8 mouse cellular contexts compared by ENCODE assay signal in the genomic region with DNA sequence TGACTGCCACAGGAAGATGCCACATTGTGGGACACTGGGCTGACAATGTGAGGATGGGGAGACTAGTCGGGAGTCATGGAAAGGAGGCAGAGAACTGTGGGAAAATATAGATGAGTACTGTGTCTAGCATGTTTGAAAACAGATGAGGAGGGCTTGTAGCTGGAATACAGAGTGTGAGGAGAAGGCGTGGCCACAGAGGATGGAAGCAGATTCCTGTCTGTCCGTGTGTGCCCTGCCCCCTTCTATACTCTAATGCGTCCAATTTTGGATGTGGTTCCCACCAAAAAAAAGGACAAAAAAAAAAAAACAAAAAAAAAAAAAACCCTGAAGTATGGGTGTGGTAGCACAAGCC. TPM values are rescaled to one million over a fixed set of nuclear protein-coding genes. Genes with fewer than 3 reads are reported as not detected.
DNase-seq lines count a peak whose midpoint lies in the region; ATAC-seq and TF ChIP-seq lines count a peak whose summit lies in the region.

No protein-coding gene starts in this region.

- TF ChIP-seq CTCF in kidney, adult 2 months (conservative IDR thresholded peaks at IDR 0.05; ENCODE audit: insufficient read depth, insufficient read length, low read depth, low read length) = no peak

- peak overlapping the region; percentile 44 for H3K4me2 ChIP-seq in kidney, embryonic 14.5 days (replicated peaks; ENCODE audit: low read depth, low read length)
- H3K4me2 ChIP-seq in hindbrain, embryonic 16.5 days (ENCODE audit: low read length) = peak overlapping the region; percentile 69
- peak overlapping the region; percentile 75 for H3K4me2 ChIP-seq in midbrain, embryonic 16.5 days (ENCODE audit: low read length)

- no peak for DNase-seq in kidney, adult 2 months
- no peak for DNase-seq in embryonic facial prominence, embryonic 10.5 days (ENCODE audit: low spot score)
- DNase-seq in left cerebral cortex, adult 8-10 months (ENCODE audit: low spot score in 2 of 2) = no peak
- no peak for DNase-seq in gastrocnemius, postnatal 14 days
- no peak for DNase-seq in layer of hippocampus, postnatal 36 days

- no peaks in the 10 kb centered on the region for H3K27me3 ChIP-seq in kidney, embryonic 14.5 days (ENCODE audit: control insufficient read depth, insufficient read depth, low read length)
- no peaks in the 10 kb centered on the region for H3K27me3 ChIP-seq in kidney, adult 2 months (replicated peaks; ENCODE audit: control insufficient read depth, insufficient read depth, low read length)
- peaks cover 9% of the 10 kb centered on the region for H3K27me3 ChIP-seq in embryonic facial prominence, embryonic 10.5 days (replicated peaks; ENCODE audit: low read depth, poor library complexity, severe bottlenecking)
- no peaks in the 10 kb centered on the region for H3K27me3 ChIP-seq in hindbrain, embryonic 16.5 days (replicated peaks; ENCODE audit: control insufficient read depth, insufficient read depth, low read length)
- H3K27me3 ChIP-seq in midbrain, embryonic 16.5 days (ENCODE audit: control insufficient read depth, insufficient read depth, low read depth, low read length) = no peaks in the 10 kb centered on the region

- H3K27ac ChIP-seq in kidney, embryonic 14.5 days (ENCODE audit: low read depth, low read length) = no peak overlapping the region
- H3K27ac ChIP-seq in kidney, adult 2 months (ENCODE audit: insufficient read depth, low read depth, low read length) = no peak overlapping the region
- peak overlapping the region; percentile 69 for H3K27ac ChIP-seq in embryonic facial prominence, embryonic 10.5 days (replicated peaks)
- H3K27ac ChIP-seq in hindbrain, embryonic 16.5 days (ENCODE audit: low read depth, low read length) = peak overlapping the region; percentile 13
- peak overlapping the region; percentile 1; the same call in 1 of the 2 replicates for H3K27ac ChIP-seq in midbrain, embryonic 16.5 days (ENCODE audit: low read length)

- no peaks in the 10 kb centered on the region for H3K9me3 ChIP-seq in kidney, embryonic 14.5 days (ENCODE audit: control insufficient read depth, low read length)
- no peaks in the 10 kb centered on the region for H3K9me3 ChIP-seq in embryonic facial prominence, embryonic 10.5 days
- no peaks in the 10 kb centered on the region for H3K9me3 ChIP-seq in hindbrain, embryonic 16.5 days (ENCODE audit: control insufficient read depth, low read length)
- H3K9me3 ChIP-seq in midbrain, embryonic 16.5 days (replicated peaks; ENCODE audit: control insufficient read depth, low read length, poor library complexity, severe bottlenecking) = no peaks in the 10 kb centered on the region

- no peak for ATAC-seq in kidney, embryonic 14.5 days (ENCODE audit: low FRiP score, low TSS enrichment)
- ATAC-seq in hindbrain, embryonic 16.5 days = no peak
- 0 out of 2 replicates have a peak, but pooled peaks have one; percentile 25 for ATAC-seq in midbrain, embryonic 16.5 days

- H3K36me3 ChIP-seq in kidney, embryonic 14.5 days (ENCODE audit: control insufficient read depth, insufficient read depth, low read length) = no peaks in the 10 kb centered on the region; the same call in 1 of the 2 replicates
- no peaks in the 10 kb centered on the region for H3K36me3 ChIP-seq in kidney, adult 2 months (ENCODE audit: control insufficient read depth, insufficient read depth, low read length)
- no peaks in the 10 kb centered on the region for H3K36me3 ChIP-seq in embryonic facial prominence, embryonic 10.5 days (replicated peaks)
- H3K36me3 ChIP-seq in hindbrain, embryonic 16.5 days (ENCODE audit: control insufficient read depth, insufficient read depth, low read length) = no peaks in the 10 kb centered on the region
- no peaks in the 10 kb centered on the region for H3K36me3 ChIP-seq in midbrain, embryonic 16.5 days (ENCODE audit: control insufficient read depth, insufficient read depth, low read length)

- H3K9ac ChIP-seq in kidney, embryonic 14.5 days (ENCODE audit: low read depth, low read length) = peak overlapping the region; percentile 25
- H3K9ac ChIP-seq in hindbrain, embryonic 16.5 days (ENCODE audit: low read depth, low read length) = peak overlapping the region; percentile 42
- peak overlapping the region; percentile 53; the same call in 1 of the 2 replicates for H3K9ac ChIP-seq in midbrain, embryonic 16.5 days (ENCODE audit: low read depth, low read length)

- H3K4me3 ChIP-seq in kidney, embryonic 14.5 days (ENCODE audit: low read length) = peak overlapping the region; percentile 24
- no peak overlapping the region for H3K4me3 ChIP-seq in kidney, adult 2 months (ENCODE audit: insufficient read depth, low read depth, low read length)
- H3K4me3 ChIP-seq in embryonic facial prominence, embryonic 10.5 days = peak overlapping the region; percentile 52
- peak overlapping the region; percentile 40 for H3K4me3 ChIP-seq in hindbrain, embryonic 16.5 days (ENCODE audit: low read length)
- H3K4me3 ChIP-seq in midbrain, embryonic 16.5 days (ENCODE audit: low read depth, low read length) = peak overlapping the region; percentile 35; the same call in 1 of the 2 replicates

- intact Hi-C loops in gastrocnemius, postnatal 14 days (cut with DNase I; ENCODE audit: low total_unique reads) = no loop called here

- TF ChIP-seq POLR2A in kidney, adult 2 months (IDR thresholded peaks at IDR 0.05; ENCODE audit: low read depth, low read length) = no peak

- 54% methylated on average over 4 of the region's 4 CpGs for WGBS in kidney, embryonic 14.5 days
- 52% methylated on average over 4 of the region's 4 CpGs for WGBS in kidney, adult 2 months
- WGBS in embryonic facial prominence, embryonic 10.5 days = 48% methylated on average over 4 of the region's 4 CpGs
- WGBS in hindbrain, embryonic 16.5 days = 56% methylated on average over 4 of the region's 4 CpGs
- 52% methylated on average over 4 of the region's 4 CpGs for WGBS in midbrain, embryonic 16.5 days

- peaks cover 19% of the 10 kb centered on the region for H3K4me1 ChIP-seq in kidney, embryonic 14.5 days (ENCODE audit: control insufficient read depth, insufficient read depth, low read length)
- peaks cover 6% of the 10 kb centered on the region; the same call in 1 of the 2 replicates for H3K4me1 ChIP-seq in kidney, adult 2 months (ENCODE audit: control insufficient read depth, insufficient read depth, low read length)
- H3K4me1 ChIP-seq in embryonic facial prominence, embryonic 10.5 days = peaks cover 56% of the 10 kb centered on the region
- H3K4me1 ChIP-seq in hindbrain, embryonic 16.5 days (ENCODE audit: control insufficient read depth, insufficient read depth, low read depth, low read length) = peaks cover 11% of the 10 kb centered on the region
- H3K4me1 ChIP-seq in midbrain, embryonic 16.5 days (ENCODE audit: control insufficient read depth, insufficient read depth, low read length) = peaks cover 13% of the 10 kb centered on the region

RNA-seq across cellular contexts. Expression of gene Arhgap23, which starts 13.4 kb away (rescaled TPM):
- 5.2 and 7.4 TPM in 2 replicates for polyA plus RNA-seq in kidney, embryonic 14.5 days (2014; fragmentation: Nextera tagmentation; extraction: Ambion mirVana)
- polyA plus RNA-seq in kidney, adult 2 months (2012; rRNA removed) = 14.9 and 17.1 TPM in 2 replicates
- 2.4 TPM in 2 replicates for polyA plus RNA-seq in embryonic facial prominence, embryonic 10.5 days (2016; fragmentation: Nextera tagmentation; extraction: Ambion mirVana)
- 8.5 and 9.4 TPM in 2 replicates for polyA plus RNA-seq in hindbrain, embryonic 16.5 days (2015; fragmentation: Nextera tagmentation; extraction: Ambion mirVana)
- 8.6 and 9.6 TPM in 2 replicates for polyA plus RNA-seq in midbrain, embryonic 16.5 days (2015; fragmentation: Nextera tagmentation; extraction: Ambion mirVana)
- 10 to 100 TPM; 72.5 to 74.5 (median 73.4) TPM for total RNA-seq in left cerebral cortex, adult 8-10 months (2022)
- total RNA-seq in gastrocnemius, postnatal 14 days (2021) = 10 to 100 TPM; 10.5 to 12.2 TPM
- total RNA-seq in layer of hippocampus, postnatal 36 days (2021) = 10 to 100 TPM; 73.4 to 75.4 TPM

Comparison
In these comparisons a context has a peak if more than half of its experiments do, and no peak if none do; other contexts are left out.
1. H3K27ac ChIP-seq: peak in embryonic facial prominence, embryonic 10.5 days (single experiment), hindbrain, embryonic 16.5 days (single experiment) and midbrain, embryonic 16.5 days (single experiment); none in kidney, embryonic 14.5 days (single experiment) and kidney, adult 2 months (single experiment).
2. Peak in every context shown above with its lines, with median percentiles within 50 percentile points of each other: H3K4me2 ChIP-seq and H3K9ac ChIP-seq.